Comparison of ENCODE assay signal across 14 mouse cellular contexts in the genomic region with DNA sequence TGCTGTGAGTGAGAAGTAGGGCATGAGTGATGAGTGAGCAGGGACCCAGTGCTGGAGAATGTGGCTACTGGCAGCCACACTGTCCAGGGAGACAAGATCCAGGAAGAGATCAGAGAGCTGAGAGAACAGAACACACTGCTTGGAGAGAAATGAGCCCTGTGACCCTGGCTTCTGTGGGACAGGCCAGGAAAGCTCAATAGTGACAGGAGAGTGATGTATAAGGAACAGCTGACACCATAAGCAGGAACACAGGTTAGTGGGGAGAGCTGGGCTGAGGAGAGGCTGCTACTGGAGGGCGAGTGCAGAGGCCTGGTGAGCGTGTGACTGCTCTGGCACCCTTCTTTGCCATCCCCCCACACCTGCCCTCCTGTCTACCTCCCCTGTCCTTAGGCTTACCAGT.
"Had no signal": no experiment of that assay in that cellular context is flagged by ENCODE, and none has a peak within 500 bp of the region (broad histone marks: within the 10 kb centered on the region; RNA-seq: fewer than 3 reads in every experiment).

No protein-coding gene starts in this region.

- H3K9ac ChIP-seq: limb, embryonic 15.5 days; lung, embryonic 15.5 days; midbrain, embryonic 13.5 days; neural tube, embryonic 12.5 days had no signal

- H3K4me1 ChIP-seq: limb, embryonic 15.5 days; lung, embryonic 15.5 days; midbrain, embryonic 13.5 days; neural tube, embryonic 12.5 days had no signal

- H3K4me2 ChIP-seq: limb, embryonic 15.5 days; lung, embryonic 15.5 days; midbrain, embryonic 13.5 days; neural tube, embryonic 12.5 days had no signal

- ATAC-seq: midbrain, embryonic 13.5 days had no signal

- H3K27ac ChIP-seq: kidney, postnatal 0 days; limb, embryonic 15.5 days; lung, embryonic 15.5 days; midbrain, embryonic 13.5 days; neural tube, embryonic 12.5 days had no signal

- H3K9me3 ChIP-seq: limb, embryonic 15.5 days; lung, embryonic 15.5 days; midbrain, embryonic 13.5 days; neural tube, embryonic 12.5 days had no signal

- H3K27me3 ChIP-seq: limb, embryonic 15.5 days; lung, embryonic 15.5 days; midbrain, embryonic 13.5 days; neural tube, embryonic 12.5 days had no signal

- H3K4me3 ChIP-seq: limb, embryonic 15.5 days; lung, embryonic 15.5 days; midbrain, embryonic 13.5 days; neural tube, embryonic 12.5 days had no signal

- DNase-seq: kidney, adult 11 months; kidney, adult 9 months; kidney, postnatal 36 days; layer of hippocampus, adult 9-11 months; layer of hippocampus, postnatal 36 days; lung, postnatal 14 days; spleen, adult 18-20 months; thymus, adult 18-20 months; thymus, postnatal 14 days had no signal
